Mouse (Mus musculus): ENCODE measurements at regions not wholly inside any gene's neighbourhood (a gene's known extent, or its start where the extent isn't known, plus 50 kb on each side); places are given as distances from the start of the nearest gene placed in this dataset.

- TF ChIP-seq POLR2A (IDR thresholded peaks at IDR 0.05; ENCODE audit: control insufficient read depth, low read depth, low read length) = no peak
- TF ChIP-seq CTCF (IDR thresholded peaks at IDR 0.05; ENCODE audit: control insufficient read depth, insufficient read depth, insufficient replicate concordance, low read depth, low read length) = no peak
Observed at GRCm38 (mm10) chr3:78846617-78847318, 439.5 kb downstream of the Rapgef2 start.

All from testis, adult 2 months (tissue).